Mouse (Mus musculus) right cerebral cortex, postnatal 36 days (tissue): ENCODE measurements around the gene Rnf166.

ENCODE experiments used
- DNase-seq, 2 experiments: peaks; one replicate each; pipeline ENCODE4 v3.0.0; 2022; ENCODE audit warnings: low spot score in 2 of 2, mixed read lengths in 1 of 2

The Rnf166 gene

GRCm38 (mm10) chr8:122475580-122476320 lies at the start of gene Rnf166, which contains the start of gene Ctu2:
Rnf166 (minus strand) TSS chr8:122476064.
Ctu2 (plus strand) TSS chr8:122476143.
- DNase-seq, result peak; percentile 82

GRCm38 (mm10) chr8:122525004-122525403 lies 49.1 kb upstream of the Rnf166 start:
- no peak for DNase-seq

GRCm38 (mm10) chr8:122524506-122524905 lies 48.6 kb upstream of the Rnf166 start:
- no peak for DNase-seq

GRCm38 (mm10) chr8:122523652-122524360 lies 47.9 kb upstream of the Rnf166 start:
- DNase-seq, result peak in 1 of 2 experiments; percentile 20

GRCm38 (mm10) chr8:122522796-122523651 lies 47.2 kb upstream of the Rnf166 start:
- DNase-seq, result no peak

GRCm38 (mm10) chr8:122520611-122521010 lies 44.7 kb upstream of the Rnf166 start:
- no peak for DNase-seq

GRCm38 (mm10) chr8:122517541-122518190 lies 41.8 kb upstream of the Rnf166 start:
- no peak for DNase-seq

- no peak for DNase-seq
These were observed 39.8 kb upstream of the Rnf166 start for GRCm38 (mm10) chr8:122515699-122516098.

GRCm38 (mm10) chr8:122512392-122512791 lies 36.5 kb upstream of the Rnf166 start:
- no peak for DNase-seq

- DNase-seq, result no peak
These were observed 35.7 kb upstream of the Rnf166 start for GRCm38 (mm10) chr8:122511552-122511951.

- DNase-seq, result peak; percentile 55 to 56
These were observed 25.0 kb upstream of the Rnf166 start for GRCm38 (mm10) chr8:122500856-122501255.

GRCm38 (mm10) chr8:122497912-122498311 lies 22.0 kb upstream of the Rnf166 start:
- no peak for DNase-seq

GRCm38 (mm10) chr8:122497016-122497734 lies 21.3 kb upstream of the Rnf166 start:
- DNase-seq, result no peak

- no peak for DNase-seq
These were observed 12.5 kb upstream of the Rnf166 start for GRCm38 (mm10) chr8:122488387-122488786.

GRCm38 (mm10) chr8:122484831-122485230 lies 9.0 kb upstream of the Rnf166 start:
- no peak for DNase-seq

GRCm38 (mm10) chr8:122483877-122484276 lies 8.0 kb upstream of the Rnf166 start:
- DNase-seq, result no peak

- DNase-seq, result no peak
These were observed 6.6 kb upstream of the Rnf166 start for GRCm38 (mm10) chr8:122482448-122482847.

- peak in 1 of 2 experiments; percentile 49 for DNase-seq
These were observed 808 bp downstream of the Rnf166 start for GRCm38 (mm10) chr8:122474951-122475560.

GRCm38 (mm10) chr8:122473911-122474421 lies 1.9 kb downstream of the Rnf166 start:
- DNase-seq, result peak in 1 of 2 experiments; percentile 39

- DNase-seq, result no peak
These were observed 5.2 kb downstream of the Rnf166 start for GRCm38 (mm10) chr8:122470691-122471090.
